Mouse (Mus musculus): ENCODE measurements around the gene Dnajc9. TPM values are rescaled to one million over a fixed set of nuclear protein-coding genes. Genes with fewer than 3 reads are reported as not detected.

Dnajc9 gene
- polyA plus RNA-seq, 1 experiment from 2014 or later = 56.4 TPM

DNA sequence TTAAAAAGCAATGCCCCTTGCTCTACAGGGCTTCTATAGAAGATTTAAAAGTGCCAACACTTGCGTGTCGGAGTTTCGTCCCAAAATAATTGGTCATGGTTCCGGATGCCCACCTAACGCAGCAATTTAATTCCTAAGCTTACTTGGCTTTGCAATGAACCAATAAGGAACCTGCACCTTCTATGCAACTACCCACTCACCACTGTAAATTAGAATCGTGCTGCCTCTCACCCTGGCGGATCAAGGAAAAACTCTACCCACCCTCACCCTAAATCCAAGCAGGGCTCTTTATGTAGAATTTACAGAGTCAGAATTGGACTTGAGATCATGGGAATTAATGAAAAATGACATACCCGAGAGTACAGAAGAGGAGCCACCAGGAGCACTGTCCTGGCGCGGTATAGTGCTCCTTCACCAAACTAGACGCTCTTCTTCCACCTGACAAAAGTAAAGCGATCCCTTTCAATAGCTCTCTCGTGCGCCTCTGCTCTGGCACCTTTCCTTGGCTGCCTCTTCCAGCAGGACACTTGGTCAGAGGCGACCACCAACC, 41.2 kb downstream of the Dnajc9 start:
- Histone ChIP-seq H3K4me1 (ENCODE audit: insufficient read depth) (peaks cover 18% of the 10 kb centered on the region; the same call in 1 of the 2 replicates), H3K4me3 (ENCODE audit: low read depth, low read length) (peak overlapping the region; percentile 76), H3K36me3 (replicated peaks; ENCODE audit: insufficient read depth, low read length) (peaks cover 8% of the 10 kb centered on the region), H3K9ac (replicated peaks) (peak overlapping the region; percentile 93), H3K27ac (ENCODE audit: low read depth) (peak overlapping the region; percentile 86), H3K4me2 (ENCODE audit: low read depth, low read length) (peak overlapping the region; percentile 83), H3K9me3 (ENCODE audit: low read length) (no peaks in the 10 kb centered on the region), H3K27me3 (ENCODE audit: insufficient read depth, low read length) (no peaks in the 10 kb centered on the region)
- DNase-seq (no peak), ATAC-seq (peak; percentile 53)
- TF ChIP-seq EP300 (IDR thresholded peaks at IDR 0.05; ENCODE audit: low read depth) = no peak
- TF ChIP-seq CTCF (IDR thresholded peaks at IDR 0.05; ENCODE audit: low read depth) = no peak
- 3% methylated on average over 15 of the region's 15 CpGs for WGBS (ENCODE audit: insufficient replicate concordance)

DNA sequence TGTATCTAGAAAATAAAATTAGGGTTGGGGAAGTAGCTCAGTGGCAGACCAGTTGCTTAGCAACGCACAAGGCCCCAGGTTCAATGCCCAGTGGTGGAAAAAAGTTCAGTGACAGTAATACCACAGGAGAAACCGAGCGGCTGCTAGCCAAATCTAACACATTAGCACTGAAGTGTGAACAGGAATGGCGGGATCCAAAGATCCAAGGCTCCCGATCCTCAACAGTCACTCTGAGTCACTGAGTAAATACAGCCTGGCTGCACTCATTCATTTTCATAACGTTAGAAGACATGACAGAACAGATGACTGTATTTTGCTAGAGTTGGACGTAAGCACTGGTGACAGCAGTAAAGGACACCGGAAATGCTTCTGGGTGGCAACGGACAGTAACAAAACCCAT, 42.8 kb downstream of the Dnajc9 start:
- 84% methylated on average over 9 of the region's 9 CpGs for WGBS (ENCODE audit: insufficient replicate concordance)
- DNase-seq = no peak
- Histone ChIP-seq H3K4me1 (ENCODE audit: insufficient read depth) (peaks cover 18% of the 10 kb centered on the region; the same call in 1 of the 2 replicates), H3K4me2 (ENCODE audit: low read depth, low read length) (no peak overlapping the region), H3K9me3 (ENCODE audit: low read length) (no peaks in the 10 kb centered on the region), H3K9ac (replicated peaks) (no peak overlapping the region), H3K36me3 (replicated peaks; ENCODE audit: insufficient read depth, low read length) (peaks cover 19% of the 10 kb centered on the region), H3K27ac (ENCODE audit: low read depth) (no peak overlapping the region; the same call in 1 of the 2 replicates), H3K27me3 (ENCODE audit: insufficient read depth, low read length) (no peaks in the 10 kb centered on the region), H3K4me3 (ENCODE audit: low read depth, low read length) (no peak overlapping the region)
- TF ChIP-seq CTCF (IDR thresholded peaks at IDR 0.05; ENCODE audit: low read depth) (no peak), EP300 (IDR thresholded peaks at IDR 0.05; ENCODE audit: low read depth) (no peak)
- no peak for ATAC-seq

DNA sequence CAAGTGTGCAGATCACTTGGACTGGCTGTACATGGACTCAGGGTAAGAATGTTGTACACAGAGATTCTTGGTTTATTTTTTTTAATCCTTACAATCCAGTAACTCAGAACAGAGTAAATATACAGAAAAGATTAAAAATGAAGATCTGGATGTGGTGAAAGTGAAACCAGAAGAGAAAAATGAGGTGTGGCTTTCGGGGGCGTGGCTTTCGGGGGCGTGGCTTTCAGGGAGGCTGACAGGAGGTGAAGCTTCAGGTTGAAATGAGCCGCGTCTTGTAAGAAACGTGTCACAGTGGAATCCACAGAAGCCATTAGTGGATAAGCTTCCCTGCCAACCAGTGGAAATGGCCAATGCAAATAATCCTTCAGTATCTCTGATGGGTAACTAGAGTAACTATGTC, 47.8 kb downstream of the Dnajc9 start:
- peak; percentile 75 for DNase-seq
- peaks cover 43% of the 10 kb centered on the region for H3K36me3 ChIP-seq (replicated peaks; ENCODE audit: insufficient read depth, low read length)
- WGBS (ENCODE audit: insufficient replicate concordance) = 76% methylated on average over 7 of the region's 7 CpGs
- H3K4me1 ChIP-seq (ENCODE audit: insufficient read depth) = 0 out of 2 replicates have a peak, but pooled peaks cover 6% of the 10 kb centered on the region
- H3K4me3 ChIP-seq (ENCODE audit: low read depth, low read length) = peak overlapping the region; percentile 6; the same call in 1 of the 2 replicates
- no peak for ATAC-seq
- 0 out of 2 replicates have a peak, but pooled peaks cover 3% of the 10 kb centered on the region for H3K9me3 ChIP-seq (ENCODE audit: low read length)
- H3K27ac ChIP-seq (ENCODE audit: low read depth) = no peak overlapping the region
- TF ChIP-seq CTCF (IDR thresholded peaks at IDR 0.05; ENCODE audit: low read depth) = no peak
- no peak for TF ChIP-seq EP300 (IDR thresholded peaks at IDR 0.05; ENCODE audit: low read depth)
- peak overlapping the region; percentile 22 for H3K4me2 ChIP-seq (ENCODE audit: low read depth, low read length)
- H3K9ac ChIP-seq (replicated peaks) = no peak overlapping the region
- H3K27me3 ChIP-seq (ENCODE audit: insufficient read depth, low read length) = no peaks in the 10 kb centered on the region

DNA sequence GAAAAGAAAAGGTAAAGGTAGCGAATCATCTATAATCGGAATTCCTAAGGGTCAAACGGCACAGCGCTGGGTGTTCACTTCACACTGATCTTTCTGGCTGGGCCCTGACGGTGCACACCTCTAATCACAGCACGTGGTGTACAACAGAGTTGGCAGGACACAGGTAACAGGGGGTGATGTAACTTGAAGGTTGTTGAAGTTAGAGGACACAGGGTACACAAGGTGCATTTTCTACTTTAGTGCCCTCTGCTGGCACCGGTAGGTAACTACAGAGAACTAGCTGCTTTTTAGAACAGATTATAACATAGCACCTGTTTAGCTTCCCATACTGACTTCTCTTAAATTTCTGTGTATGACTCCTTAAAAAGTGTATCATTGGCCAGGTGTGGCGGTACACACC, 48.6 kb downstream of the Dnajc9 start:
- WGBS (ENCODE audit: insufficient replicate concordance) = 76% methylated on average over 8 of the region's 8 CpGs
- Histone ChIP-seq H3K4me3 (ENCODE audit: low read depth, low read length) (peak overlapping the region; percentile 6; the same call in 1 of the 2 replicates), H3K9ac (replicated peaks) (no peak overlapping the region), H3K36me3 (replicated peaks; ENCODE audit: insufficient read depth, low read length) (peaks cover 48% of the 10 kb centered on the region), H3K27me3 (ENCODE audit: insufficient read depth, low read length) (no peaks in the 10 kb centered on the region), H3K9me3 (ENCODE audit: low read length) (0 out of 2 replicates have a peak, but pooled peaks cover 3% of the 10 kb centered on the region), H3K4me1 (ENCODE audit: insufficient read depth) (0 out of 2 replicates have a peak, but pooled peaks cover 2% of the 10 kb centered on the region), H3K27ac (ENCODE audit: low read depth) (no peak overlapping the region), H3K4me2 (ENCODE audit: low read depth, low read length) (peak overlapping the region; percentile 22; the same call in 1 of the 2 replicates)
- ATAC-seq = peak; percentile 91
- peak; percentile 55 for DNase-seq
- TF ChIP-seq EP300 (IDR thresholded peaks at IDR 0.05; ENCODE audit: low read depth) = no peak
- TF ChIP-seq CTCF (IDR thresholded peaks at IDR 0.05; ENCODE audit: low read depth) = peak; percentile 73

DNA sequence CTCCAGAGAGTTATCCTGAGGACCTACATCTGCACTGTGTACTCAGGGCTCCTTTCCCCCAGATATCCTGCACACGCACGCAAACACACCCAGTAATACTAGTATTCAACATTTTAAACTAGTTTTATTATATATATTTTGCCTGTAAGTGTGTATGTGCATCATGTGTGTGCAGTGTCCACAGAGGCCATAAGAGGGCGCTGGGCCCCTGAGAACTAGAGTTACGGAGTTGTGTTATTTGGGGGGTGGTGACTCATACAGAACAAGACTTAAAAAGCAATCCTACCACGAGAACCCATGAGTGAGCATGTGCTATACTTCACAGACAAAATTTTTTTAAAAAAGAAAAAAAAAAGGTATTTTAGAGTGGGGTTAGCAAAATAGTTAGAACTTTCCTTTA, 49.3 kb downstream of the Dnajc9 start:
- no peak for ATAC-seq

More for the DNA sequence above, 49.3 kb downstream of the Dnajc9 start:
- Histone ChIP-seq H3K4me3 (ENCODE audit: low read depth, low read length) (no peak overlapping the region), H3K36me3 (replicated peaks; ENCODE audit: insufficient read depth, low read length) (peaks cover 48% of the 10 kb centered on the region), H3K9me3 (ENCODE audit: low read length) (0 out of 2 replicates have a peak, but pooled peaks cover 3% of the 10 kb centered on the region), H3K4me1 (ENCODE audit: insufficient read depth) (no peaks in the 10 kb centered on the region), H3K27me3 (ENCODE audit: insufficient read depth, low read length) (no peaks in the 10 kb centered on the region), H3K9ac (replicated peaks) (no peak overlapping the region), H3K27ac (ENCODE audit: low read depth) (no peak overlapping the region), H3K4me2 (ENCODE audit: low read depth, low read length) (no peak overlapping the region)
- no peak for TF ChIP-seq EP300 (IDR thresholded peaks at IDR 0.05; ENCODE audit: low read depth)
- no peak; the same call in 1 of the 2 replicates for TF ChIP-seq CTCF (IDR thresholded peaks at IDR 0.05; ENCODE audit: low read depth)
- WGBS (ENCODE audit: insufficient replicate concordance) = 89% methylated on average over 5 of the region's 5 CpGs
- no peak for DNase-seq

Other genes with a start within 250 kb of the Dnajc9 start
- 4.5 and 5.1 TPM in 2 replicates for gene Kcnk5, start 207.1 kb downstream of the Dnajc9 start, polyA plus RNA-seq (2015; fragmentation: Nextera tagmentation; extraction: Ambion mirVana)
- gene Kcnk16, start 119.7 kb downstream of the Dnajc9 start, polyA plus RNA-seq (2015; fragmentation: Nextera tagmentation; extraction: Ambion mirVana) = 1.4 and 2.0 TPM in 2 replicates
- 3.8 and 5.5 TPM in 2 replicates for gene Nudt13, start 94.2 kb downstream of the Dnajc9 start, polyA plus RNA-seq (2015; fragmentation: Nextera tagmentation; extraction: Ambion mirVana)
- 19.8 and 23.0 TPM in 2 replicates for gene Ecd, start 40.8 kb downstream of the Dnajc9 start, polyA plus RNA-seq (2015; fragmentation: Nextera tagmentation; extraction: Ambion mirVana)
- gene Fam149b, start 40.7 kb downstream of the Dnajc9 start, polyA plus RNA-seq (2015; fragmentation: Nextera tagmentation; extraction: Ambion mirVana) = 5.4 and 5.7 TPM in 2 replicates
- gene Mrps16, start 4.7 kb upstream of the Dnajc9 start, polyA plus RNA-seq (2015; fragmentation: Nextera tagmentation; extraction: Ambion mirVana) = 47.3 and 49.9 TPM in 2 replicates
- 0.11 TPM in 1 of 2 replicates, not detected in the other for gene Cfap70, start 63.3 kb upstream of the Dnajc9 start, polyA plus RNA-seq (2015; fragmentation: Nextera tagmentation; extraction: Ambion mirVana)
- gene Anxa7, start 91.2 kb upstream of the Dnajc9 start, polyA plus RNA-seq (2015; fragmentation: Nextera tagmentation; extraction: Ambion mirVana) = 26.1 and 29.2 TPM in 2 replicates
- 0.40 and 0.41 TPM in 2 replicates for gene Mss51, start 108.0 kb upstream of the Dnajc9 start, polyA plus RNA-seq (2015; fragmentation: Nextera tagmentation; extraction: Ambion mirVana)
- 13.6 and 14.9 TPM in 2 replicates for gene Ppp3cb, start 157.7 kb upstream of the Dnajc9 start, polyA plus RNA-seq (2015; fragmentation: Nextera tagmentation; extraction: Ambion mirVana)